Mouse (Mus musculus) megakaryocyte, embryonic 14.5 days (primary cell): ENCODE results near the gene Abca4.

Experiments used
- FLI1 ChIP-seq: IDR thresholded peaks from 2 replicates; pipeline ENCODE4 v1.6.1; 2012; ENCODE audit warnings: low read length, inconsistent platforms, mixed read lengths
- GATA1 ChIP-seq: IDR thresholded peaks from 3 replicates; pipeline ENCODE4 v1.6.1; 2012; ENCODE audit warnings: mixed read lengths, low read length, inconsistent platforms, borderline replicate concordance

GRCm38 (mm10) chr3:122010292-122010691, 34.0 kb upstream of the Abca4 start:
- TF ChIP-seq GATA1 (no peak), FLI1 (no peak)
